Mouse (Mus musculus): ENCODE results near the gene Sox13. TPM values are rescaled to one million over a fixed set of nuclear protein-coding genes. Genes with fewer than 3 reads are reported as not detected.

Gene Sox13
- polyA plus RNA-seq (2015; fragmentation: Nextera tagmentation; extraction: Ambion mirVana) = 2.3 and 2.7 TPM in 2 replicates

GRCm38 (mm10) chr1:133423543-133424480 lies at the start of gene Sox13:
TSS of gene Sox13 (minus strand) at chr1:133424377.

DNA sequence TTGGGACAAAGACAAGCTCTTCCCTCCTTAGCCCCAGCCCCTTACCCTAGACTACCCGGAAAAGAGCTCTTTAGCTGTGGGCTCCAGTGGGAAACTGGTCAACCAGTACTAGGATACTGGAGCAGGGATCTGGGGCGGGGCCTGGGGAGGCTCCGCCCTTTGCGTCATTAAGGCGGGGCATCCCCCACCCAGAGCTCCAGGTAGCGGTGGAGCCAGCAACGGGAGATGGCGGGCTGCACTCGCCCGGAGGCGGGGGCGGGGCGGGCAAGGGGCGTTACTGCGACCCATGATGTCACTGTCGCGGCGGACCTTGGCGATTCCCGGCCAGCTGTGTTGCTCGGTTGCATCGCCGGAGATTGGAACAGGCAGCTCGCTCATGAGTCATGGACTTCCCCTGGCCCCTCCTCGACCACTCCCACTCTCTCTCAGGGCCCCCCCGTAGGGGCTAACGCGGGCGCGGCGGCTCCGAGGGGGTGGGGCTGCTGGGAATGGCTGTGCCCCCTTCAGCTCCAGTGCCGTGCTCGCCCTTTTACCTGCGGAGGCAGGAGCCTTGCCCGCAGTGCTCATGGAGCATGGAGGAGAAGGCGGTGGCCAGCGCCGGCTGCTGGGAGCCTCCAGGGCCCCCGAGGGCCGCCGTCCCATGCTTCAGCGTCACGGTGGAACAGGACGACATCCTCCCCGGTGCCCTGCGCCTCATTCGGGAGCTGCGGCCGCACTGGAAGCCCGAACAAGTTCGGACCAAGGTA lies 60.7 kb downstream of the Sox13 start, which contains the start of gene Etnk2:
TSS of gene Etnk2 (plus strand) at position 297 of the 746 bp plus-strand sequence.

GRCm38 (mm10) chr1:133350210-133350609 lies 74.0 kb downstream of the Sox13 start, which contains the start of gene Ren1:
TSS of gene Ren1 (plus strand) at chr1:133350510.

Other genes starting within 250 kb of the Sox13 start
- not detected in 2 replicates for gene Golt1a, start 114.6 kb downstream of the Sox13 start, polyA plus RNA-seq (2015; fragmentation: Nextera tagmentation; extraction: Ambion mirVana)
- gene Kiss1, start 102.5 kb downstream of the Sox13 start, polyA plus RNA-seq (2015; fragmentation: Nextera tagmentation; extraction: Ambion mirVana) = not detected in 2 replicates
- 0.12 TPM in 1 of 2 replicates, not detected in the other for gene Ren1, start 73.9 kb downstream of the Sox13 start, polyA plus RNA-seq (2015; fragmentation: Nextera tagmentation; extraction: Ambion mirVana)
- gene Etnk2, start 60.8 kb downstream of the Sox13 start, polyA plus RNA-seq (2015; fragmentation: Nextera tagmentation; extraction: Ambion mirVana) = 0.09 and 0.12 TPM in 2 replicates
- 213 and 236 TPM in 2 replicates for gene Snrpe, start 185.9 kb upstream of the Sox13 start, polyA plus RNA-seq (2015; fragmentation: Nextera tagmentation; extraction: Ambion mirVana)
- gene Zbed6, start 236.5 kb upstream of the Sox13 start, polyA plus RNA-seq (2015; fragmentation: Nextera tagmentation; extraction: Ambion mirVana) = not detected in 2 replicates
- gene Gm38394, start 236.9 kb upstream of the Sox13 start, polyA plus RNA-seq (2015; fragmentation: Nextera tagmentation; extraction: Ambion mirVana) = 2.8 and 2.9 TPM in 2 replicates